Mouse (Mus musculus) heart, adult 2 months (tissue): ENCODE results near the gene Zfp385a.

Experiments used
- CTCF ChIP-seq: fragments of 200-600 bp; IDR thresholded peaks from 2 replicates; pipeline ENCODE4 v1.8.1; 2022; ENCODE audit warnings: antibody characterized with exemption, mild to moderate bottlenecking, moderate library complexity
- EP300 ChIP-seq: fragments of 200-500 bp; IDR thresholded peaks from 2 replicates; pipeline ENCODE4 v1.6.1; 2011; ENCODE audit warnings: low read depth, low read length, control low read depth; ENCODE audit not compliant: insufficient read depth
- POLR2A ChIP-seq: fragments of 200-500 bp; IDR thresholded peaks from 2 replicates; pipeline ENCODE4 v1.6.1; 2011; ENCODE audit warnings: mild to moderate bottlenecking, low read depth, low read length, control low read depth; ENCODE audit not compliant: insufficient read depth

DNA sequence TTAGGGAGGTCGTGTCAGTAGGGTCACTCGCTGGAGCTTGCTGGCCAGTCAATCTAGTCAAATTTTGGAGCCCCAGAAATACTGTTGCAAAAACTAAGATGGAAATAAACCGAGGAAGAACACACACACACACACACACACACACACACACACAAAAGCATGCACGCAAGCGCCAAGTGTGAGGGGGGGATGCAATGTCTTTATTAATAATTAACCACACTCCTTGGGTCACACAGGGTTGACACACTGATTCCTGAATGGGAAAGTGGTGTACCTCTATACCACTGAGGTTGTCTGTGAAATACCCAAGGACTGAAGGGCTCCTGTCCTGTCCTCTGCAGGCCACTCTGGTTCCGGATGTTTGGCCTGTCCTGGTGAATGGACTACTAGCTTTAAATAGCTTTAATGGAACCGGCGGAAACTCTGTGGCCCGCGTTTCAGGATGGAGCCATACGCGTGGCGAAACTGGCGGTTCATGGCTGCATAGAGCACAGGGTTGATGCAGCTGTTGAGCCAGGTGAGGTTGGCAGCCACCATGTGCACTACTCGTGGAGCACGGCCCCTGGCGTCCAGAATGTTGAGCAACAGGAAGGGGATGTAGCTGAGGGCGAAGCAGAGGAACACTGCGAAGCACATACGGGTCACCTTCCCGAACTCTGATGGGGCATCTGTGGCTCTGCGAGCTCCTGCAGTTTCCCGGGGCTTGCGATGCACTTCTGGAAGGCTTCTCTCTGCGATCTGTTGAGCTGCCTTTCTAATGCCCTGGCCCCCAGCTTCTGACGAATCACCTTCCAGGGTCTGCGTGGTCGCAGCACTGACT lies 31.6 kb downstream of the Zfp385a start:
- TF ChIP-seq EP300 (no peak), CTCF (peak; percentile 24), POLR2A (no peak)
